ENCODE assay signal across 14 mouse cellular contexts in genomic region chr3:38227121-38227520, GRCm38 (mm10).
A peak's percentile ranks its signal among the peaks of the same experiment; 100 is the strongest.
DNase-seq lines count a peak whose midpoint lies in the region; ATAC-seq and TF ChIP-seq lines count a peak whose summit lies in the region.
"Had no signal": no experiment of that assay in that cellular context is flagged by ENCODE, and none has a peak within 500 bp of the region (broad histone marks: within the 10 kb centered on the region; RNA-seq: fewer than 3 reads in every experiment).

No protein-coding gene starts in this region.

- no peak for ATAC-seq in intestine, embryonic 14.5 days (replicated peaks; ENCODE audit: low FRiP score, low TSS enrichment, low read depth)
- ATAC-seq in intestine, postnatal 0 days: no peak
- ATAC-seq in kidney, embryonic 15.5 days (replicated peaks; ENCODE audit: low FRiP score): no peak
- ATAC-seq: activated CD4-positive, CD25-positive, alpha-beta regulatory T cell, adult 4 months; forebrain, embryonic 13.5 days; forebrain, embryonic 15.5 days; Patski had no signal

- no peak overlapping the region for H3K9ac ChIP-seq in intestine, embryonic 14.5 days (ENCODE audit: low read length)
- H3K9ac ChIP-seq in intestine, postnatal 0 days (ENCODE audit: low read depth, low read length): no peak overlapping the region
- no peak overlapping the region for H3K9ac ChIP-seq in kidney, embryonic 15.5 days
- H3K9ac ChIP-seq: embryonic facial prominence, embryonic 12.5 days; forebrain, embryonic 13.5 days; forebrain, embryonic 15.5 days had no signal

- peaks cover 10% of the 10 kb centered on the region for H3K4me1 ChIP-seq in intestine, embryonic 14.5 days (replicated peaks; ENCODE audit: control insufficient read depth, insufficient read depth, low read length)
- no peaks in the 10 kb centered on the region for H3K4me1 ChIP-seq in intestine, postnatal 0 days (replicated peaks; ENCODE audit: control insufficient read depth, insufficient read depth, low read length)
- peaks cover 10% of the 10 kb centered on the region for H3K4me1 ChIP-seq in kidney, embryonic 15.5 days

- WGBS in intestine, embryonic 14.5 days: 63% methylated on average over 9 of the region's 9 CpGs
- 65% methylated on average over 9 of the region's 9 CpGs for WGBS in intestine, postnatal 0 days
- 44% methylated on average over 9 of the region's 9 CpGs for WGBS in kidney, embryonic 15.5 days

- H3K36me3 ChIP-seq in intestine, embryonic 14.5 days (ENCODE audit: control insufficient read depth, insufficient read depth, low read length): no peaks in the 10 kb centered on the region
- no peaks in the 10 kb centered on the region for H3K36me3 ChIP-seq in intestine, postnatal 0 days (ENCODE audit: control insufficient read depth, insufficient read depth)
- no peaks in the 10 kb centered on the region for H3K36me3 ChIP-seq in kidney, embryonic 15.5 days
- H3K36me3 ChIP-seq: embryonic facial prominence, embryonic 10.5 days; embryonic facial prominence, embryonic 12.5 days; forebrain, embryonic 15.5 days; G1E had no signal

- DNase-seq in intestine, embryonic 14.5 days (ENCODE audit: low spot score): peak; percentile 38
- no peak for DNase-seq in kidney, postnatal 4 days
- peak; percentile 4 for DNase-seq in CD4-positive helper T cell, adult 2 months (ENCODE audit: low read depth, low spot score)
- no peak for DNase-seq in urinary bladder, postnatal 36 days (ENCODE audit: low spot score in 2 of 2)
- DNase-seq: adrenal gland, adult 8-10 months had no signal

- no peaks in the 10 kb centered on the region for H3K9me3 ChIP-seq in intestine, embryonic 14.5 days (ENCODE audit: control insufficient read depth, low read length)
- no peaks in the 10 kb centered on the region for H3K9me3 ChIP-seq in intestine, postnatal 0 days (ENCODE audit: control insufficient read depth)
- H3K9me3 ChIP-seq in kidney, embryonic 15.5 days (replicated peaks): no peaks in the 10 kb centered on the region
- H3K9me3 ChIP-seq: embryonic facial prominence, embryonic 10.5 days; embryonic facial prominence, embryonic 12.5 days; forebrain, embryonic 13.5 days; forebrain, embryonic 15.5 days; G1E had no signal

- H3K4me3 ChIP-seq in intestine, embryonic 14.5 days (ENCODE audit: low read depth, low read length): no peak overlapping the region
- no peak overlapping the region for H3K4me3 ChIP-seq in intestine, postnatal 0 days (ENCODE audit: low read depth, low read length)
- H3K4me3 ChIP-seq in kidney, embryonic 15.5 days (replicated peaks): no peak overlapping the region
- H3K4me3 ChIP-seq: embryonic facial prominence, embryonic 10.5 days; embryonic facial prominence, embryonic 12.5 days; forebrain, embryonic 13.5 days; forebrain, embryonic 15.5 days had no signal

- no peaks in the 10 kb centered on the region for H3K27me3 ChIP-seq in intestine, embryonic 14.5 days (replicated peaks; ENCODE audit: control insufficient read depth, insufficient read depth, low read length)
- no peaks in the 10 kb centered on the region for H3K27me3 ChIP-seq in intestine, postnatal 0 days (replicated peaks; ENCODE audit: control insufficient read depth, insufficient read depth, low read length)
- H3K27me3 ChIP-seq in kidney, embryonic 15.5 days: no peaks in the 10 kb centered on the region
- H3K27me3 ChIP-seq: embryonic facial prominence, embryonic 12.5 days; forebrain, embryonic 13.5 days; forebrain, embryonic 15.5 days; Patski had no signal

- no peak overlapping the region for H3K4me2 ChIP-seq in intestine, embryonic 14.5 days (ENCODE audit: low read length)
- no peak overlapping the region for H3K4me2 ChIP-seq in intestine, postnatal 0 days (replicated peaks; ENCODE audit: low read depth)
- 0 out of 2 replicates have a peak overlapping the region, but pooled peaks have one; percentile 7 for H3K4me2 ChIP-seq in kidney, embryonic 15.5 days
- H3K4me2 ChIP-seq: embryonic facial prominence, embryonic 12.5 days; forebrain, embryonic 13.5 days; forebrain, embryonic 15.5 days had no signal

- no peak for TF ChIP-seq CTCF in intestine, postnatal 0 days (IDR thresholded peaks at IDR 0.05; ENCODE audit: low read depth)

- no peak overlapping the region for H3K27ac ChIP-seq in intestine, embryonic 14.5 days (ENCODE audit: low read depth)
- H3K27ac ChIP-seq in intestine, postnatal 0 days (ENCODE audit: low read depth, low read length): no peak overlapping the region
- H3K27ac ChIP-seq in kidney, embryonic 15.5 days: no peak overlapping the region
- H3K27ac ChIP-seq: embryonic facial prominence, embryonic 10.5 days; embryonic facial prominence, embryonic 12.5 days; forebrain, embryonic 13.5 days; forebrain, embryonic 15.5 days had no signal

Comparison
In these comparisons a context has a peak if more than half of its experiments do, and no peak if none do; other contexts are left out.
1. DNase-seq: peak in intestine, embryonic 14.5 days (single experiment) and CD4-positive helper T cell, adult 2 months (single experiment); none in kidney, postnatal 4 days (0 of 2) and urinary bladder, postnatal 36 days (0 of 2).